Mouse (Mus musculus) midbrain, embryonic 12.5 days (tissue): ENCODE results near the gene Slc29a3. TPM values are rescaled to one million over a fixed set of nuclear protein-coding genes. Genes with fewer than 3 reads are reported as not detected.
"Not testable (repeated sequence)": the region's sequence is repeated elsewhere in the genome, so short reads cannot be mapped to it uniquely, and the experiment has no call there.

Experiments
- ATAC-seq: fragments of 200-750 bp; cut with Nextera tagmentation; 2 replicates; pipeline ENCODE4 v1.8.0; 2017; ENCODE audit warnings: low read depth, moderate TSS enrichment, moderate library complexity; ENCODE audit not compliant: low FRiP score
- H3K27ac ChIP-seq: fragments of 300-500 bp; sonication (generic); replicated peaks from 2 replicates; pipeline ENCODE4 v1.5.1; 2016; ENCODE audit warnings: mild to moderate bottlenecking
- H3K27me3 ChIP-seq: fragments of 300-500 bp; sonication (generic); 2 replicates; pipeline ENCODE4 v1.6.1; 2016; ENCODE audit warnings: mild to moderate bottlenecking
- H3K36me3 ChIP-seq: fragments of 300-500 bp; sonication (generic); 2 replicates; pipeline ENCODE4 v1.6.1; 2016
- H3K4me1 ChIP-seq: fragments of 300-500 bp; sonication (generic); 2 replicates; pipeline ENCODE4 v1.6.1; 2016
- H3K4me2 ChIP-seq: fragments of 300-500 bp; sonication (generic); replicated peaks from 2 replicates; pipeline ENCODE4 v1.6.1; 2016; ENCODE audit warnings: mild to moderate bottlenecking, moderate library complexity
- H3K4me3 ChIP-seq: fragments of 300-500 bp; sonication (generic); 2 replicates; pipeline ENCODE4 v1.5.1; 2016; ENCODE audit warnings: mild to moderate bottlenecking
- H3K9ac ChIP-seq: fragments of 300-500 bp; sonication (generic); replicated peaks from 2 replicates; pipeline ENCODE4 v1.6.1; 2016; ENCODE audit warnings: mild to moderate bottlenecking, moderate library complexity
- H3K9me3 ChIP-seq: fragments of 300-500 bp; sonication (generic); 2 replicates; pipeline ENCODE4 v1.6.1; 2016; ENCODE audit warnings: mild to moderate bottlenecking
- WGBS: fragments of 180-500 bp; shearing (Covaris S2); methylation state at CpG from one replicate; pipeline ENCODE4 v1.1.7; 2016; 5-methylcytosine and 5-hydroxymethylcytosine counted together
- polyA plus RNA-seq: library from polyadenylated mRNA; unstranded; fragments of >200 nt; fragmentation: Nextera tagmentation; extraction: Ambion mirVana; gene quantifications from 2 replicates; pipeline ENCODE4 v1.2.1, GENCODE M21; 2016

The Slc29a3 gene
- polyA plus RNA-seq, 1 experiment from 2014 or later = 12.0 TPM

GRCm38 (mm10) chr10:60756992-60757391 lies 4.4 kb upstream of the Slc29a3 start:
- H3K27me3 ChIP-seq = peaks cover 7% of the 10 kb centered on the region; the same call in 1 of the 2 replicates
- WGBS = 9% methylated on average over 7 of the region's 7 CpGs
- no peak overlapping the region for H3K4me2 ChIP-seq
- no peaks in the 10 kb centered on the region for H3K36me3 ChIP-seq
- no peak overlapping the region for H3K4me3 ChIP-seq
- no peaks in the 10 kb centered on the region for H3K9me3 ChIP-seq
- peaks cover 5% of the 10 kb centered on the region; the same call in 1 of the 2 replicates for H3K4me1 ChIP-seq
- H3K27ac ChIP-seq = no peak overlapping the region
- no peak overlapping the region for H3K9ac ChIP-seq
- ATAC-seq = no peak

DNA sequence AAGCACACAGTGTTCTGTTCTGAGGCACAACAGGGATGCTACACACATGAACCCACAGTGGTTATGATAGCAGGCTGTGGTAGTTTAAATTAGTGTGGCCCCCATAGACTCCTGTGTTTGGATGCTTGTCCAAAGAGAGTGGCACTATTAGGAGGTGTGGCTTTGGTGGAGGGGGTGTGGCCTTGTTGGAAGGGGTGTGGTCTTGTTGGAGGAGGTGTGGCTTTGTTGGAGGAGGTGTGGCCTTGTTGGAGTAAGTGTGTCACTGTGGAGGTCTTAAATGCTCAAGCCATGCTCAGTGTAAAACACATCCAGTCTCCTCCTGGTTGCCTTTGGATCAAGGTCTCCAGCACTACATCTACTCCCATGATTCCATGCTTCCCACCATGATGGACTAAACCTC lies 3.6 kb upstream of the Slc29a3 start:
- no peak for ATAC-seq
- H3K4me1 ChIP-seq = peaks cover 8% of the 10 kb centered on the region; the same call in 1 of the 2 replicates
- H3K9ac ChIP-seq = no peak overlapping the region
- no peak overlapping the region for H3K4me2 ChIP-seq
- H3K9me3 ChIP-seq = no peaks in the 10 kb centered on the region
- no peaks in the 10 kb centered on the region for H3K36me3 ChIP-seq
- peaks cover 7% of the 10 kb centered on the region; the same call in 1 of the 2 replicates for H3K27me3 ChIP-seq
- no peak overlapping the region for H3K27ac ChIP-seq
- no peak overlapping the region for H3K4me3 ChIP-seq

- H3K4me3 ChIP-seq = no peak overlapping the region
- no peak overlapping the region for H3K27ac ChIP-seq
- H3K4me1 ChIP-seq = peaks cover 8% of the 10 kb centered on the region; the same call in 1 of the 2 replicates
- peaks cover 7% of the 10 kb centered on the region; the same call in 1 of the 2 replicates for H3K27me3 ChIP-seq
- H3K4me2 ChIP-seq = no peak overlapping the region
- 74% methylated on average over 8 of the region's 8 CpGs for WGBS
- no peaks in the 10 kb centered on the region for H3K36me3 ChIP-seq
- no peak for ATAC-seq
- H3K9me3 ChIP-seq = no peaks in the 10 kb centered on the region
- H3K9ac ChIP-seq = no peak overlapping the region
Measured at GRCm38 (mm10) chr10:60753941-60754340, 1.3 kb upstream of the Slc29a3 start.

GRCm38 (mm10) chr10:60753261-60753660 lies 667 bp upstream of the Slc29a3 start:
- no peak overlapping the region for H3K27ac ChIP-seq
- H3K9me3 ChIP-seq = no peaks in the 10 kb centered on the region
- no peaks in the 10 kb centered on the region for H3K36me3 ChIP-seq
- peak overlapping the region; percentile 31; the same call in 1 of the 2 replicates for H3K9ac ChIP-seq
- 73% methylated on average over 9 of the region's 9 CpGs for WGBS
- peaks cover 8% of the 10 kb centered on the region; the same call in 1 of the 2 replicates for H3K4me1 ChIP-seq
- H3K27me3 ChIP-seq = 0 out of 2 replicates have a peak, but pooled peaks cover under 1% of the 10 kb centered on the region
- no peak overlapping the region for H3K4me3 ChIP-seq
- ATAC-seq = no peak
- H3K4me2 ChIP-seq = peak overlapping the region; percentile 82

- Histone ChIP-seq H3K36me3 (no peaks in the 10 kb centered on the region), H3K9ac (peak overlapping the region; percentile 46; the same call in 1 of the 2 replicates)
- 90% methylated on average over 6 of the region's 6 CpGs for WGBS
Measured at GRCm38 (mm10) chr10:60747667-60748212, 4.9 kb downstream of the Slc29a3 start.

GRCm38 (mm10) chr10:60746512-60746911 lies 6.1 kb downstream of the Slc29a3 start:
- Histone ChIP-seq H3K4me1 (peaks cover 4% of the 10 kb centered on the region; the same call in 1 of the 2 replicates), H3K27me3 (no peaks in the 10 kb centered on the region), H3K36me3 (no peaks in the 10 kb centered on the region), H3K27ac (no peak overlapping the region), H3K9me3 (no peaks in the 10 kb centered on the region), H3K9ac (no peak overlapping the region), H3K4me2 (no peak overlapping the region), H3K4me3 (no peak overlapping the region)
- 68% methylated on average over 2 of the region's 2 CpGs for whole genome bisulfite sequencing
- ATAC-seq = no peak

More at GRCm38 (mm10) chr10:60747667-60748212, 4.9 kb downstream of the Slc29a3 start:
- H3K9me3 ChIP-seq = no peaks in the 10 kb centered on the region
- ATAC-seq = no peak
- H3K27ac ChIP-seq = no peak overlapping the region
- H3K4me3 ChIP-seq = no peak overlapping the region
- H3K4me1 ChIP-seq = peaks cover 8% of the 10 kb centered on the region
- no peak overlapping the region for H3K4me2 ChIP-seq
- H3K27me3 ChIP-seq = no peaks in the 10 kb centered on the region

- 89% methylated on average over 14 of the region's 14 CpGs for WGBS
- ATAC-seq = no peak
- no peaks in the 10 kb centered on the region for H3K9me3 ChIP-seq
- no peak overlapping the region for H3K27ac ChIP-seq
- H3K9ac ChIP-seq = no peak overlapping the region
- H3K4me2 ChIP-seq = no peak overlapping the region
- no peak overlapping the region for H3K4me3 ChIP-seq
- no peaks in the 10 kb centered on the region for H3K36me3 ChIP-seq
- H3K27me3 ChIP-seq = no peaks in the 10 kb centered on the region
- peaks cover 4% of the 10 kb centered on the region; the same call in 1 of the 2 replicates for H3K4me1 ChIP-seq
Measured at GRCm38 (mm10) chr10:60744543-60745290, 7.9 kb downstream of the Slc29a3 start.

DNA sequence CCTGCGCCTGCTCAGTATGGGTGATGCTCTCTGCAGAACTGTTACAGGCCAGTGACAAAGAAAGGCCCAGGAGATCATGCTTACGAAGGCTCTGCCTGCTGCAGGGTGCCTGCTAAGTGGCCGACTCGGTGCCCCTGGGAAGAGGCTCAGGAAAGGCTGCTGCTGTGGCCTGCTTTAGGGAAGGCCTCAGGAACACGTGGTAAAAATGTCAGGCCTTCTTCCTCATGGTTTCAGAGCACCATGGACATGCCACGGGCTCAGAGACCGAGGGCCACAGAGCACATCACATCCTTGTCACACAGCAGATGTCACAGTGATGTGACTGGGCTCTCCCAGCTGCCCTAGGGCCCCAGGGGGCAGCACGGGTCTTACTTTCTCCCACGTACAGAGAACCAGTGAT lies 8.9 kb downstream of the Slc29a3 start:
- 61% methylated on average over 9 of the region's 9 CpGs for WGBS
- Histone ChIP-seq H3K9ac (no peak overlapping the region), H3K9me3 (no peaks in the 10 kb centered on the region), H3K36me3 (no peaks in the 10 kb centered on the region), H3K4me1 (peaks cover 4% of the 10 kb centered on the region; the same call in 1 of the 2 replicates), H3K4me2 (no peak overlapping the region), H3K27me3 (no peaks in the 10 kb centered on the region), H3K27ac (no peak overlapping the region), H3K4me3 (no peak overlapping the region)
- ATAC-seq = no peak

- Histone ChIP-seq H3K36me3 (no peaks in the 10 kb centered on the region), H3K9me3 (no peaks in the 10 kb centered on the region), H3K9ac (no peak overlapping the region), H3K4me3 (no peak overlapping the region), H3K4me1 (peaks cover 4% of the 10 kb centered on the region; the same call in 1 of the 2 replicates), H3K27me3 (no peaks in the 10 kb centered on the region), H3K4me2 (no peak overlapping the region), H3K27ac (no peak overlapping the region)
- WGBS = 80% methylated on average over 6 of the region's 6 CpGs
- no peak for ATAC-seq
Measured at GRCm38 (mm10) chr10:60742942-60743341, 9.7 kb downstream of the Slc29a3 start.

- H3K4me3 ChIP-seq, H3K4me1 ChIP-seq, ATAC-seq, H3K9ac ChIP-seq, H3K9me3 ChIP-seq, H3K27me3 ChIP-seq, H3K27ac ChIP-seq, H3K36me3 ChIP-seq, H3K4me2 ChIP-seq: not testable (repeated sequence)
- 47% methylated on average over 1 of the region's 1 CpGs for WGBS
Measured at GRCm38 (mm10) chr10:60742296-60742695, 10.3 kb downstream of the Slc29a3 start.

DNA sequence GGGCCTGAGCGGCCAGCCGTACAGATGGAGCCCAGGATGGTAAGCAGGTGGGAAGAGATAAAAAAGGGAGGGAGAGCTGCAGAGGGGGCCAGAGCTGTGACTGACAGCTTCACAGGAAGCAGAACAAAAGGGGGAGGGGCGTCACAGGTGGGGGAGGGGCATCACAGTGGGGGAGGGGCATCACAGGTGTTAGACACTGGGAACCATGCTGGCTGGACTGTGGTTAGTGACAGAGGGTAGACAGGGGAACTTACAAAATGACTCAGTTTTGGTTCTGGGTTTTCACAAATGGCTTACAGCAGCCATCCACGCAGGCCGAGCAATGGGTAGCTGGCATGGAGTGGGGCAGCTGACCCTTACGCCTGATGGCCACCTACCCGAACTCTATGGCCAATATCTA lies 11.2 kb downstream of the Slc29a3 start:
- H3K4me1 ChIP-seq = peaks cover 2% of the 10 kb centered on the region; the same call in 1 of the 2 replicates
- H3K9ac ChIP-seq = no peak overlapping the region
- H3K27ac ChIP-seq = no peak overlapping the region
- H3K36me3 ChIP-seq = no peaks in the 10 kb centered on the region
- no peaks in the 10 kb centered on the region for H3K9me3 ChIP-seq
- H3K4me3 ChIP-seq = no peak overlapping the region
- no peak for ATAC-seq
- peaks cover 4% of the 10 kb centered on the region; the same call in 1 of the 2 replicates for H3K27me3 ChIP-seq
- no peak overlapping the region for H3K4me2 ChIP-seq
- WGBS = 78% methylated on average over 7 of the region's 7 CpGs

DNA sequence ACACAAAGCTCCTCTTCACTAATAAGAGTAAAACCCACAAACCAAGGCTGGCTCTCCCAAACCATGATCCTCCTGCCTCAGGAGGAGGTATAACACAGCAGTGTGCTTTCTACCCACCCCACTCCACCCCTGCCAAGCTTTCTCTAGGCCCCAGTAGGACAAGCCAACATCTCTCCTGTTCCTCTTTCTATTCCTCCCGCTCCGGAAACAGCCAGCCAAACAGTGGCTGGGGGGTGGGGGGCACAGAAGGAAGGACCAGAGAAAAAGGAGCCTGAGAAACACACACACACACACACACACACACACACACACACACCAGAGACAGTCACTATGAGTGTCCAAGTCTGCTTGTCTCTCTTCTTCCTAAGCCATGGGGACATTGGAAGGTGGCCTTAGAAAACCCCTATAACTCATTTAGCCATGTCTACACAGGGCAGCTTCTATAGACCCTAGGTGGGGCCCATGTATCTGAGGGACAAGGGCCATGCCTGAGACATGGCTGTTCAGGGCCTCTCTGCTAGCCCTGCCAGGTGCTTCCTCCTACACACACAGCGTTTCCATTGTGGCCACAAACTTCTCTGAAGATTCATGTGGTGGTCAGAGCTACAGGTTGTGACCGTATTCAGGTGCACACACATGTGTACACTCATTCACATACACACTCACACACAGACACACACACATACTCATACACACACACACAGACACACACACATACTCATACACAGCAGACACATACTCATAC lies 12.8 kb downstream of the Slc29a3 start:
- H3K27me3 ChIP-seq = peaks cover 10% of the 10 kb centered on the region
- H3K4me3 ChIP-seq = no peak overlapping the region
- WGBS = 97% methylated on average over 4 of the region's 4 CpGs
- no peaks in the 10 kb centered on the region for H3K4me1 ChIP-seq
- H3K9me3 ChIP-seq = no peaks in the 10 kb centered on the region
- no peak overlapping the region for H3K4me2 ChIP-seq
- no peaks in the 10 kb centered on the region; the same call in 1 of the 2 replicates for H3K36me3 ChIP-seq
- H3K9ac ChIP-seq = no peak overlapping the region
- no peak for ATAC-seq
- H3K27ac ChIP-seq = no peak overlapping the region
